Mouse (Mus musculus) layer of hippocampus, adult 9-11 months (tissue): Measurements from ENCODE around the gene Npas3.

Experiments
- DNase-seq: peaks from one replicate; pipeline ENCODE4 v3.0.0; 2022

Gene Npas3

GRCm38 (mm10) chr12:54067886-54068756 lies 819.6 kb downstream of the Npas3 start:
- DNase-seq = no peak

- DNase-seq = no peak
Observed at GRCm38 (mm10) chr12:54068757-54069146, 820.3 kb downstream of the Npas3 start.

- no peak for DNase-seq
Observed at GRCm38 (mm10) chr12:54074012-54074411, 825.5 kb downstream of the Npas3 start.

GRCm38 (mm10) chr12:54080996-54081395 lies 832.5 kb downstream of the Npas3 start:
- no peak for DNase-seq

DNA sequence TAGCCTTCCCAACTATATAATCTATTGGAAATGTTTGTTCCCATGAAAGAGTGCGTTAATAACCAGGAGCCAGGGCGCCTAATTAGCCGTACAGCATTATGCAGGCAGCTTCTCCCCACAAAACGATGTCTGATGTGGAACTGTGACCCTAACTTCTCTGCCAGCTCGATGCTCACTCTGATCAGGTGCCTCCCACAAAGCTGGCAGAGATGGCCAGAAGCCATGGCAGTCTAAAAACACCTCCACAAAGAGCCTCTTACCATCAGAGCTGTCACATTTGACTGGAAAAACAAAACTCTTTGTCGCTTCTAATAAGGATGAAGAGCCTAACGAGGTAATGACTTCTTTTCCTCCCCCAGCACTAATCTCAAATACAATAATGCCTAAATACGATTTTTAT lies 845.3 kb downstream of the Npas3 start:
- DNase-seq = no peak

DNA sequence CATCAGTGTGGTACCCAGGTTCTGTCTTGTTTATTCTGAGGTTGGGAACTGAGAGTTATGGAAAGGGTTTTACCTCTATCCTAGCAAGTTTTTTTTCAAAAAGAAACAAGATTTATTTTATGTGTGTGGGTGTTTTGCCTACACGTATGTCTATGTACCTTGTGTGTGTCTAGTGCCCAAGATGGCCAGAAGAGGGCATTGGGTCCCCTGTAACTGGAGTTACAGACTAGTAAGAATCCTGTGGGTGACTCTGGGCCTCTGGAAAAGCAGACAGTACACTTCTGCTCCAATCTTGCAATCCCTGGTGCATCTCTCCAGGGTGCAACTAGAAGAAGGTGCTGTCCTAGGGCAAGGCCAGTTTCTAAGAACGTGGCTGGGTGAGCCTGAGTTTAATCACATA lies 848.0 kb downstream of the Npas3 start:
- no peak for DNase-seq

DNA sequence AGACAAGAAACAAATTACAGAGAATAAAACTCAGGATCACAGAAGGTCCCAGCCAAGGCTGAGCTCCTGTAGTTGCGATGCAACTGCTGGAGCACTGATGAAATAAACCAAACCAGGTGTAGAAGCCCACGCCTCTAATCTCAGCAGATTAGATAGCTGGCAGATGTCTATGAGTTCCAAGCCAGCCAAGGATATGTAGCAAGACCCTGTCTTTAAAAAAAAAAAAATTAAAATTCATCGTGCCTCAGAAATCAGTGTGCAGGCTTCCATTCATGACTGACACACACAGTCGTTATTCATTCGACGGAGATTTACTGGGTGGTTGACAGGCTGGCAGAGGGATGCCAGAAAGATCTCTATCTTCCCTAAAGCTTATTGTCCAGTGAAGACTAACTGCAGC lies 849.7 kb downstream of the Npas3 start:
- DNase-seq = no peak

GRCm38 (mm10) chr12:54098785-54099184 lies 850.3 kb downstream of the Npas3 start:
- peak; percentile 41 for DNase-seq

DNA sequence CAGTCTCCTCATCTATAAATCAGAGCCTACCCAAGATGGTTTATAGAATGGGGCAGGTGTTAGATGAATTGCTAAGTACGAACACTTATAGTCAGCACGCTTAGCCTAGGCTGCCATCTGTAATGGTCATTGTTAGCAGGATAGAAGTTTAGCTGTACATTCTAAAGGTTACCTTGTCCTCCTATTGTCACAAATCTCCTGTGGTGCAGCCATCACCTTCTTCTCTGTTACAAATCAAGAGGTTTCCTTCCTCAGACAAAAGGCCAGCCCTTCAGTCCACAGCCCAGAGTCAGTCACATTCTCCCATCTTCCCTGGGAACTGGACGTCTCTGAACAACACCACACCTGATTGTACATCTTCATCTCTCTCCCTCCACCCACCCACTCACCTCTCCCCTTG lies 851.0 kb downstream of the Npas3 start:
- no peak for DNase-seq

DNA sequence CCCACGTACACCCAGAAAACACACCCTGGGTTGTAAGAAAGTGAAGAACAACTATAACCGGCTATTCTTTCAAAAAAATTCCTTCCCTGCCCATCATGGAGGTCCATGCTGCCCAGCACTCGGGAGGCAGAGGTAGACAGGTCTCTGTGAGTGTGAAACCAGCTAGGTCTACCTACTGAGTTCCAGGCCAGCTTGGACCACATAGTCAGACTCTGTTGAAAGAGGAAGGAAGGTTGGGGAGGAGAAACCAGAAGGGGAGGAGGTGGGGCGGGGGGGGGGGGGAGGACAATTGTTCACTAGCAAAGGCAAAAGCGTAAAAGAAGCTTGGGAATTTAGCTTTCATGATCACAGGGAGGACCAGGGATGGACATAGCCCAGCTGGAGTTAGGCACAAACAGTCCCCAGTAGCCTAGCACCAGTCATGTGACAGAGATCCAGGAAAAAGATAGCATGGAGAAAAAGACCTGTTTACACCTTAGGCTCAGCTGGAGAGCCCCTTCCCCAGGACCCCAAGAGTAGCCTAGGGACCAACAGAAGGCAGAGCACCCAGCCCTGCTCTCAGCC lies 852.9 kb downstream of the Npas3 start:
- DNase-seq = no peak

GRCm38 (mm10) chr12:54102500-54102899 lies 854.0 kb downstream of the Npas3 start:
- DNase-seq = no peak

GRCm38 (mm10) chr12:54105531-54105930 lies 857.1 kb downstream of the Npas3 start:
- peak; percentile 14 for DNase-seq

GRCm38 (mm10) chr12:54105946-54106345 lies 857.5 kb downstream of the Npas3 start:
- DNase-seq = no peak

- no peak for DNase-seq
Observed at GRCm38 (mm10) chr12:54110342-54110741, 861.9 kb downstream of the Npas3 start.

GRCm38 (mm10) chr12:54110930-54111329 lies 862.5 kb downstream of the Npas3 start:
- DNase-seq = no peak

DNA sequence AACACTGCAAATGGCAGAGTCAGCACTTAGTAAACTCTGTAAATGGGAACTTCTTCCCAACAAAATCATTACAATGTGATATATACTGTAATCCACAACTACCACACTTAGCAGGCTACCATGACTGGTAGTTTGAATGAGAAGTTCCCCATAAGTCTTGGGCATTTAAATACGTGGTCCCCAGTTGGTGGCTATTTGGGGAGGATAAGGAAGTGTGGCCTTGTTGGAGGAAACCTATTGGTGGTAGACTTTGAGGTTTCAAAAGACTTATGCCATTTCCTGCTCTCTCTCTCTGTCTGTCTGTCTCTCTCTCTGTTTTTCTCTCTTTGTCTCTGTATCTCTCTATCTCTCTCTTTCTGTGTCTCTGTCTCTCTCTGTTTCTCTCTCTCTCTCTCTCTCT lies 871.9 kb downstream of the Npas3 start:
- DNase-seq = no peak

DNA sequence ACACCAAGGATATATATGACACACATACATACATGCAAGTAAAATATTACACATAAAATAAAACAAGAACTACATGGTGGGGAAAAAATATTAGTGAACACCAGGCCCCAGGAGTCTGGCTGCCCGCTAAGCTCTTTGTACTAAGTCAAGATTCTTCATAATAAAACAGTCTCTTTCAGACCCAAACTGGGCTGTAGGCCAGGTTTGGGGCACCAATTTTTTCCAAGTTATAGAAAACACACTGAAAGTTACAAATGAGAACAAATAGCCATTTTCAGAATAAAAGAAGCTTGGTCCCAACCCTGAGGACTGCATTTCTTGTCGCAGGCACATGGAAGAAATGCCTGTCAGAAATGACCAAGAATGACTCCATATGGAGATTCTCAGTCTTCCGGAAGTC lies 872.8 kb downstream of the Npas3 start:
- no peak for DNase-seq
